Mouse (Mus musculus) heart, adult 2 months (tissue): ENCODE results near the gene Dars.

Source experiments
- CTCF ChIP-seq: fragments of 200-600 bp; IDR thresholded peaks from 2 replicates; pipeline ENCODE4 v1.8.1; 2022; ENCODE audit warnings: antibody characterized with exemption, mild to moderate bottlenecking, moderate library complexity
- EP300 ChIP-seq: fragments of 200-500 bp; IDR thresholded peaks from 2 replicates; pipeline ENCODE4 v1.6.1; 2011; ENCODE audit warnings: low read depth, low read length, control low read depth; ENCODE audit not compliant: insufficient read depth
- POLR2A ChIP-seq: fragments of 200-500 bp; IDR thresholded peaks from 2 replicates; pipeline ENCODE4 v1.6.1; 2011; ENCODE audit warnings: mild to moderate bottlenecking, low read depth, low read length, control low read depth; ENCODE audit not compliant: insufficient read depth

- TF ChIP-seq CTCF = no peak
- TF ChIP-seq POLR2A = no peak
- TF ChIP-seq EP300 = no peak
Measured at GRCm38 (mm10) chr1:128398738-128399445, 18.3 kb downstream of the Dars start.
